15 mouse cellular contexts compared by ENCODE assay signal in genomic region chr14:25567837-25568236, GRCm38 (mm10).
DNase-seq lines count a peak whose midpoint lies in the region; ATAC-seq and TF ChIP-seq lines count a peak whose summit lies in the region.
"Had no signal": no experiment of that assay in that cellular context is flagged by ENCODE, and none has a peak within 500 bp of the region (broad histone marks: within the 10 kb centered on the region; RNA-seq: fewer than 3 reads in every experiment).

No protein-coding gene starts in this region.

- H3K27me3 ChIP-seq in heart, embryonic 10.5 days (ENCODE audit: insufficient read depth, poor library complexity, severe bottlenecking): no peaks in the 10 kb centered on the region
- H3K27me3 ChIP-seq in liver, embryonic 12.5 days (replicated peaks): no peaks in the 10 kb centered on the region
- no peaks in the 10 kb centered on the region for H3K27me3 ChIP-seq in liver, postnatal 0 days (ENCODE audit: insufficient read depth, low read length)
- H3K27me3 ChIP-seq in liver, embryonic 13.5 days: no peaks in the 10 kb centered on the region
- H3K27me3 ChIP-seq: embryonic facial prominence, embryonic 12.5 days; forebrain, embryonic 12.5 days; hindbrain, embryonic 12.5 days; Patski had no signal

- no peak overlapping the region for H3K4me3 ChIP-seq in heart, embryonic 10.5 days
- H3K4me3 ChIP-seq in liver, embryonic 12.5 days: no peak overlapping the region
- no peak overlapping the region for H3K4me3 ChIP-seq in liver, postnatal 0 days (ENCODE audit: low read depth, low read length)
- H3K4me3 ChIP-seq in liver, embryonic 13.5 days (replicated peaks): no peak overlapping the region
- H3K4me3 ChIP-seq: embryonic facial prominence, embryonic 12.5 days; forebrain, embryonic 12.5 days; gastrocnemius, adult 2 months; hindbrain, embryonic 12.5 days had no signal

- WGBS in heart, embryonic 10.5 days: 26% methylated on average over 2 of the region's 2 CpGs
- WGBS in liver, embryonic 12.5 days (ENCODE audit: insufficient replicate concordance): 21% methylated on average over 2 of the region's 2 CpGs
- WGBS in liver, postnatal 0 days (ENCODE audit: insufficient replicate concordance): 58% methylated on average over 2 of the region's 2 CpGs
- 13% methylated on average over 2 of the region's 2 CpGs for WGBS in liver, embryonic 13.5 days (ENCODE audit: insufficient replicate concordance)

- no peaks in the 10 kb centered on the region for H3K9me3 ChIP-seq in heart, embryonic 10.5 days
- H3K9me3 ChIP-seq in liver, embryonic 12.5 days (replicated peaks): no peaks in the 10 kb centered on the region
- no peaks in the 10 kb centered on the region for H3K9me3 ChIP-seq in liver, postnatal 0 days (ENCODE audit: low read length)
- no peaks in the 10 kb centered on the region for H3K9me3 ChIP-seq in liver, embryonic 13.5 days (replicated peaks)
- H3K9me3 ChIP-seq: embryonic facial prominence, embryonic 12.5 days; forebrain, embryonic 12.5 days; hindbrain, embryonic 12.5 days had no signal

- H3K4me2 ChIP-seq in liver, embryonic 12.5 days: peak overlapping the region; percentile 44
- H3K4me2 ChIP-seq in liver, postnatal 0 days (ENCODE audit: low read depth, low read length): no peak overlapping the region
- peak overlapping the region; percentile 32 for H3K4me2 ChIP-seq in liver, embryonic 13.5 days
- H3K4me2 ChIP-seq: embryonic facial prominence, embryonic 12.5 days; forebrain, embryonic 12.5 days; hindbrain, embryonic 12.5 days had no signal

- H3K36me3 ChIP-seq in heart, embryonic 10.5 days: peaks cover 30% of the 10 kb centered on the region
- peaks cover 33% of the 10 kb centered on the region for H3K36me3 ChIP-seq in liver, embryonic 12.5 days
- H3K36me3 ChIP-seq in liver, postnatal 0 days (replicated peaks; ENCODE audit: insufficient read depth, low read length): peaks cover 13% of the 10 kb centered on the region
- peaks cover 21% of the 10 kb centered on the region for H3K36me3 ChIP-seq in liver, embryonic 13.5 days

- no peak for TF ChIP-seq EP300 in liver, postnatal 0 days (IDR thresholded peaks at IDR 0.05; ENCODE audit: low read depth)

- peaks cover 53% of the 10 kb centered on the region for H3K4me1 ChIP-seq in heart, embryonic 10.5 days
- peaks cover 35% of the 10 kb centered on the region for H3K4me1 ChIP-seq in liver, embryonic 12.5 days
- H3K4me1 ChIP-seq in liver, postnatal 0 days (ENCODE audit: insufficient read depth): no peaks in the 10 kb centered on the region
- peaks cover 37% of the 10 kb centered on the region for H3K4me1 ChIP-seq in liver, embryonic 13.5 days (replicated peaks)

- peak; percentile 85 for ATAC-seq in liver, embryonic 12.5 days
- no peak for ATAC-seq in liver, postnatal 0 days
- peak; percentile 92 for ATAC-seq in liver, embryonic 13.5 days (ENCODE audit: low read depth)
- ATAC-seq in megakaryocyte progenitor cell, adult 5-6 weeks (replicated peaks; ENCODE audit: poor library complexity): peak; percentile 54
- ATAC-seq: forebrain, embryonic 16.5 days; hindbrain, embryonic 16.5 days; Patski had no signal

- H3K27ac ChIP-seq in heart, embryonic 10.5 days: 0 out of 2 replicates have a peak overlapping the region, but pooled peaks have one; percentile 37
- H3K27ac ChIP-seq in liver, embryonic 12.5 days: peak overlapping the region; percentile 43; the same call in 1 of the 2 replicates
- no peak overlapping the region for H3K27ac ChIP-seq in liver, postnatal 0 days (ENCODE audit: low read depth)
- peak overlapping the region; percentile 54; the same call in 1 of the 2 replicates for H3K27ac ChIP-seq in liver, embryonic 13.5 days
- H3K27ac ChIP-seq: embryonic facial prominence, embryonic 12.5 days; forebrain, embryonic 12.5 days; gastrocnemius, adult 2 months; hindbrain, embryonic 12.5 days had no signal

- TF ChIP-seq CTCF in liver, postnatal 0 days (IDR thresholded peaks at IDR 0.05; ENCODE audit: low read depth): no peak

- no peak for DNase-seq in heart, embryonic 10.5 days (ENCODE audit: low spot score)
- no peak for DNase-seq in heart, adult 9 months (ENCODE audit: low spot score in 2 of 2)
- DNase-seq in liver, postnatal 0 days: no peak
- DNase-seq in liver, embryonic 13.5 days: peak; percentile 42
- DNase-seq in retina, postnatal 1 day: no peak
- no peak for DNase-seq in frontal cortex, postnatal 10 days (ENCODE audit: low spot score in 2 of 2)

- H3K9ac ChIP-seq in liver, embryonic 12.5 days: no peak overlapping the region
- no peak overlapping the region for H3K9ac ChIP-seq in liver, postnatal 0 days (replicated peaks)
- 0 out of 2 replicates have a peak overlapping the region, but pooled peaks have one; percentile 20 for H3K9ac ChIP-seq in liver, embryonic 13.5 days
- H3K9ac ChIP-seq: embryonic facial prominence, embryonic 12.5 days; forebrain, embryonic 12.5 days; hindbrain, embryonic 12.5 days had no signal
